Mouse (Mus musculus) heart, embryonic 15.5 days (tissue): ENCODE data around the gene Itpr2. TPM values are rescaled to one million over a fixed set of nuclear protein-coding genes. Genes with fewer than 3 reads are reported as not detected.

Experiments
- ATAC-seq: fragments of 200-750 bp; cut with Nextera tagmentation; replicated peaks from 2 replicates; pipeline ENCODE4 v1.8.0; 2017; ENCODE audit warnings: low read depth, moderate TSS enrichment; ENCODE audit not compliant: insufficient number of reproducible peaks, insufficient read depth, low FRiP score
- H3K27ac ChIP-seq: fragments of 300-500 bp; sonication (generic); 2 replicates; pipeline ENCODE4 v1.5.1; 2015; ENCODE audit warnings: mild to moderate bottlenecking, inconsistent platforms
- H3K27me3 ChIP-seq: fragments of 300-500 bp; sonication (generic); 2 replicates; pipeline ENCODE4 v1.6.1; 2015; ENCODE audit warnings: inconsistent platforms
- H3K36me3 ChIP-seq: fragments of 300-500 bp; sonication (generic); 2 replicates; pipeline ENCODE4 v1.6.1; 2015; ENCODE audit warnings: mild to moderate bottlenecking, inconsistent platforms
- H3K4me1 ChIP-seq: fragments of 300-500 bp; sonication (generic); replicated peaks from 2 replicates; pipeline ENCODE4 v1.6.1; 2015; ENCODE audit warnings: inconsistent platforms
- H3K4me2 ChIP-seq: fragments of 300-500 bp; sonication (generic); 2 replicates; pipeline ENCODE4 v1.6.1; 2015; ENCODE audit warnings: inconsistent platforms, mild to moderate bottlenecking, moderate library complexity
- H3K4me3 ChIP-seq: fragments of 300-500 bp; sonication (generic); 2 replicates; pipeline ENCODE4 v1.5.1; 2015; ENCODE audit warnings: mild to moderate bottlenecking, inconsistent platforms
- H3K9ac ChIP-seq: fragments of 300-500 bp; sonication (generic); 2 replicates; pipeline ENCODE4 v1.6.1; 2015; ENCODE audit warnings: mild to moderate bottlenecking, inconsistent platforms
- H3K9me3 ChIP-seq: fragments of 300-500 bp; sonication (generic); replicated peaks from 2 replicates; pipeline ENCODE4 v1.6.1; 2016; ENCODE audit warnings: inconsistent platforms
- WGBS: fragments of 180-500 bp; shearing (Covaris S2); methylation state at CpG from one replicate; pipeline ENCODE4 v1.1.7; 2015; ENCODE audit warnings: mixed read lengths; 5-methylcytosine and 5-hydroxymethylcytosine counted together
- polyA plus RNA-seq: library from polyadenylated mRNA; unstranded; fragments of >200 nt; fragmentation: Nextera tagmentation; extraction: Ambion mirVana; gene quantifications from 2 replicates; pipeline ENCODE4 v1.2.1, GENCODE M21; 2015

Itpr2 gene
- polyA plus RNA-seq, 1 experiment from 2014 or later, result 39.2 TPM

- Histone ChIP-seq H3K36me3 (no peaks in the 10 kb centered on the region), H3K27ac (no peak overlapping the region), H3K9me3 (no peaks in the 10 kb centered on the region), H3K4me1 (no peaks in the 10 kb centered on the region), H3K4me3 (no peak overlapping the region), H3K4me2 (no peak overlapping the region), H3K9ac (no peak overlapping the region), H3K27me3 (no peaks in the 10 kb centered on the region)
- no peak for ATAC-seq
- 80% methylated on average over 10 of the region's 10 CpGs for WGBS
These were observed 62.8 kb downstream of the Itpr2 start for GRCm38 (mm10) chr6:146439071-146439818.

- Histone ChIP-seq H3K27me3 (no peaks in the 10 kb centered on the region), H3K9me3 (no peaks in the 10 kb centered on the region), H3K27ac (no peak overlapping the region), H3K4me3 (no peak overlapping the region), H3K4me1 (no peaks in the 10 kb centered on the region), H3K4me2 (no peak overlapping the region), H3K9ac (no peak overlapping the region), H3K36me3 (no peaks in the 10 kb centered on the region)
- 63% methylated on average over 7 of the region's 7 CpGs for WGBS
- no peak for ATAC-seq
These were observed 64.0 kb downstream of the Itpr2 start for GRCm38 (mm10) chr6:146438057-146438456.

DNA sequence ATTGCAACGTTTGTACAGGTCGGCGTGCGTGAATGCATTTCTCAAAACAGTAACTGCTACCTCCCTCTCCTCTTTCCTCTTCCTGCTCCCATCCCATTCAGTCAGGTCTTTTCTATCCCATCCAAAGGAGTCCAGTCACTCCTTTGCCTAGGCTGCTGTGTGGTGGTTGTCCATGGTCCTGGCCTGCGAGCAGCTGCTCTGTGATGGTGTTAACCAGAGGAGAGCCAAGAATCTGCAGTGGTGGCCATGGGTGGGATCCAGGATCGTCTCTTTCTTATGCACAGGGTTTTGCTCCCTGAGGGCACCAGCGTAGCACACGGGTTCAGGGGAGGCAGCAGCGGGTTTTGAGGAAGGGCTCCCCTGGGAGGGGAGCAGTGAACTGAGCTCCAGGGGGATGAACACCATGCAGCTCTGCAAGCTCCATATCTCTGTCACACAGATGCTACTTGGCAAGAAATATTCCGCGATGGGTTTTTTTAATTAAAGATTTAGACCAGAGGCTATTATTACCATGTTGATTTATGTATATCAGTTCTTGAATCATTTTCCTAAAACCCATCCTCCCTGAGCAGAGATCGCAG, 65.0 kb downstream of the Itpr2 start:
- no peak for ATAC-seq
- H3K4me2 ChIP-seq, result no peak overlapping the region
- no peak overlapping the region for H3K9ac ChIP-seq
- no peak overlapping the region for H3K4me3 ChIP-seq
- no peaks in the 10 kb centered on the region for H3K36me3 ChIP-seq
- no peak overlapping the region for H3K27ac ChIP-seq
- 53% methylated on average over 12 of the region's 12 CpGs for WGBS
- H3K27me3 ChIP-seq, result no peaks in the 10 kb centered on the region
- no peaks in the 10 kb centered on the region for H3K9me3 ChIP-seq
- H3K4me1 ChIP-seq, result 0 out of 2 replicates have a peak, but pooled peaks cover 2% of the 10 kb centered on the region

DNA sequence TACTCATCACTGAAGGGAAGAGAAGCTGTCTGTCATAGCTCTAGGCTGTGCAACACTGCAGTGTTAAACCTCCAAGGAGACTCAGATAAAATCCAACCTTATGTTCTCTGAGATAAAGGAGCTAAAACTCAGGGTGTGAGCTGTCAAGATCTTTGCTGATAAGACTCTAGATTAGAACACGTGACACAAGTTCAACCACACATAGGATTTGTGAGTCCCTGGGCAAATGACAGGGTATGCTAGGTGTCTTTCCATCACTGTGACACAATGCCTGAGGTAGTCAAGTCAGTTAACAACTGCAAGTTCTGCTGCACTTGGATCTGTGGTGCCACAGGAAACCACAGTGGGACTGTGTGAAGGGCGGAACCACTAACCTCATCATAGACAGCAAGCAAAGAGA, 67.8 kb downstream of the Itpr2 start:
- no peak overlapping the region for H3K4me2 ChIP-seq
- WGBS, result 84% methylated on average over 2 of the region's 2 CpGs
- ATAC-seq, result no peak
- H3K27me3 ChIP-seq, result no peaks in the 10 kb centered on the region
- H3K27ac ChIP-seq, result no peak overlapping the region
- H3K4me3 ChIP-seq, result no peak overlapping the region
- H3K36me3 ChIP-seq, result no peaks in the 10 kb centered on the region
- no peaks in the 10 kb centered on the region for H3K9me3 ChIP-seq
- H3K4me1 ChIP-seq, result peaks cover 8% of the 10 kb centered on the region; the same call in 1 of the 2 replicates
- no peak overlapping the region for H3K9ac ChIP-seq

GRCm38 (mm10) chr6:146432218-146432865, 69.7 kb downstream of the Itpr2 start:
- no peak overlapping the region for H3K27ac ChIP-seq
- H3K9me3 ChIP-seq, result no peaks in the 10 kb centered on the region
- no peaks in the 10 kb centered on the region for H3K27me3 ChIP-seq
- no peak overlapping the region for H3K4me3 ChIP-seq
- no peak overlapping the region for H3K4me2 ChIP-seq
- ATAC-seq, result no peak
- no peaks in the 10 kb centered on the region for H3K36me3 ChIP-seq
- H3K9ac ChIP-seq, result no peak overlapping the region
- 70% methylated on average over 8 of the region's 8 CpGs for WGBS
- H3K4me1 ChIP-seq, result peaks cover 9% of the 10 kb centered on the region; the same call in 1 of the 2 replicates

- H3K27me3 ChIP-seq, result no peaks in the 10 kb centered on the region
- H3K4me2 ChIP-seq, result no peak overlapping the region
- no peaks in the 10 kb centered on the region for H3K36me3 ChIP-seq
- no peak overlapping the region for H3K9ac ChIP-seq
- H3K4me3 ChIP-seq, result no peak overlapping the region
- 82% methylated on average over 7 of the region's 7 CpGs for WGBS
- ATAC-seq, result no peak
- H3K9me3 ChIP-seq, result no peaks in the 10 kb centered on the region
- peaks cover 12% of the 10 kb centered on the region; the same call in 1 of the 2 replicates for H3K4me1 ChIP-seq
- no peak overlapping the region for H3K27ac ChIP-seq
These were observed 70.2 kb downstream of the Itpr2 start for GRCm38 (mm10) chr6:146431777-146432176.

GRCm38 (mm10) chr6:146429694-146430380, 72.2 kb downstream of the Itpr2 start:
- no peak overlapping the region for H3K27ac ChIP-seq
- H3K4me2 ChIP-seq, result no peak overlapping the region
- peaks cover 12% of the 10 kb centered on the region for H3K4me1 ChIP-seq
- H3K27me3 ChIP-seq, result no peaks in the 10 kb centered on the region
- H3K9me3 ChIP-seq, result no peaks in the 10 kb centered on the region
- H3K9ac ChIP-seq, result no peak overlapping the region
- H3K4me3 ChIP-seq, result no peak overlapping the region
- no peak; the same call in 1 of the 2 replicates for ATAC-seq
- H3K36me3 ChIP-seq, result no peaks in the 10 kb centered on the region
- 51% methylated on average over 9 of the region's 9 CpGs for WGBS

DNA sequence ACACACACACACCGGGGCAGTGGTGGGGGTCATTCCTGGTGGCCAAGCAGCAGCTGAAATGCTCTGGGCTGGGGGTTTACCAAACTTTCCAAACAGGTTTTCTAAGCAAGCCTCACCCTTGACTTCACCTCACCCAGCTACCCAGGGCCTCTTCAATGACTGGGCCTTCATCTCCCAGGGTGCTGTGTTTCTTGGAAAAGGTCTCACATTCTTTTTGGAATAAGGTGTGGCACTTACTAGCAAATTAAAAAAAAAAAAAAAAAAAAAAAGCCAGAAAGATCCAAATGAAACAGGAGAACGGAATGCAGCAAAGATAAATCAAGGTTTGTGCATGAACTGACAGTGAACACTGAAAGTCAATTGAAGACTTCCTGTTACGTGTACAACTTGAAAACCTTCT, 77.2 kb downstream of the Itpr2 start:
- no peak for ATAC-seq
- no peaks in the 10 kb centered on the region for H3K27me3 ChIP-seq
- no peak overlapping the region for H3K27ac ChIP-seq
- no peaks in the 10 kb centered on the region for H3K9me3 ChIP-seq
- H3K36me3 ChIP-seq, result peaks cover 11% of the 10 kb centered on the region; the same call in 1 of the 2 replicates
- H3K4me3 ChIP-seq, result no peak overlapping the region
- no peak overlapping the region for H3K9ac ChIP-seq
- no peak overlapping the region for H3K4me2 ChIP-seq
- peaks cover 12% of the 10 kb centered on the region for H3K4me1 ChIP-seq
- WGBS, result 84% methylated on average over 3 of the region's 3 CpGs

- H3K4me2 ChIP-seq, result no peak overlapping the region
- no peaks in the 10 kb centered on the region for H3K9me3 ChIP-seq
- 64% methylated on average over 6 of the region's 6 CpGs for WGBS
- no peak overlapping the region for H3K9ac ChIP-seq
- peaks cover 11% of the 10 kb centered on the region; the same call in 1 of the 2 replicates for H3K36me3 ChIP-seq
- H3K27me3 ChIP-seq, result no peaks in the 10 kb centered on the region
- ATAC-seq, result no peak
- H3K27ac ChIP-seq, result no peak overlapping the region
- no peak overlapping the region for H3K4me3 ChIP-seq
- peaks cover 10% of the 10 kb centered on the region for H3K4me1 ChIP-seq
These were observed 77.7 kb downstream of the Itpr2 start for GRCm38 (mm10) chr6:146424326-146424725.

GRCm38 (mm10) chr6:146420718-146421117, 81.3 kb downstream of the Itpr2 start:
- 50% methylated on average over 6 of the region's 6 CpGs for WGBS
- H3K27ac ChIP-seq, result no peak overlapping the region
- no peak overlapping the region for H3K9ac ChIP-seq
- ATAC-seq, result no peak
- H3K9me3 ChIP-seq, result no peaks in the 10 kb centered on the region
- H3K4me3 ChIP-seq, result no peak overlapping the region
- H3K4me1 ChIP-seq, result peaks cover 6% of the 10 kb centered on the region
- no peaks in the 10 kb centered on the region for H3K27me3 ChIP-seq
- H3K36me3 ChIP-seq, result peaks cover 33% of the 10 kb centered on the region; the same call in 1 of the 2 replicates
- H3K4me2 ChIP-seq, result no peak overlapping the region

DNA sequence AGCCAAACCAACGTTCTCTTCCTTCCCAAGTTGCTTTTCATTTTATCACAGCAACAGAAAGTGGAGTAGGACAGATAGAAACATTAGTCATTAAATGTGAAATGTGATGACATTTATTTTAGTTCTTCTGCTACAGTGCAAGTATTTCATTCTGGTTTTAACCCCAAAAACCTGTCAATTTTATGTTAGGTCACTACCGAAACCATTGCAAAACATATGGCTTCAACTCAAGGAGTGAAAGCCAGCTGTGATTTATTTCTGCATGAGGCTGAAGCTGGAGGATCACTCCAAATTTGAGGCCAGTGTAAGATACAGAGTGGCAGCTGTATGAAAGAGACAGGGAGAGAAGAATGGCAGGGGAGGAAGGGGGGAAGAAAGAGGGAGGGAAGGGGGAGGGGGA, 85.6 kb downstream of the Itpr2 start:
- Histone ChIP-seq H3K36me3 (peaks cover 28% of the 10 kb centered on the region; the same call in 1 of the 2 replicates), H3K9me3 (no peaks in the 10 kb centered on the region), H3K4me2 (no peak overlapping the region), H3K4me3 (no peak overlapping the region), H3K27ac (no peak overlapping the region), H3K9ac (no peak overlapping the region), H3K27me3 (no peaks in the 10 kb centered on the region), H3K4me1 (peaks cover 12% of the 10 kb centered on the region)
- 73% methylated on average over 2 of the region's 2 CpGs for WGBS
- ATAC-seq, result no peak
